Mouse (Mus musculus) gastrocnemius, postnatal 36 days (tissue): ENCODE data around the gene Rfx1. TPM values are rescaled to one million over a fixed set of nuclear protein-coding genes. Genes with fewer than 3 reads are reported as not detected.

Experiments
- DNase-seq, 2 experiments: peaks; one replicate each; pipeline ENCODE4 v3.0.0; 2022
- intact Hi-C: fragments of 180-260 bp; cut with DNase I; formaldehyde crosslinking; loops from one replicate; pipeline ENCODE4 v1.15.1; 2025
- long read RNA-seq, 2 experiments: library from polyadenylated mRNA; stranded (forward); transcript quantifications; one replicate each; pipeline ENCODE4 v2.0.0; 2021
- total RNA-seq, 2 experiments: library from RNA; stranded (reverse); gene quantifications; 2 replicates each; pipeline ENCODE4 v1.2.3; 2021

The Rfx1 gene
- 1 to 10 TPM; 4.7 TPM for total RNA-seq
- long read RNA-seq, experiment 1, full-length matches to known transcripts: 1 of 4 reads
- long read RNA-seq, experiment 1, partial matches to known transcripts: 1 of 4 reads
- long read RNA-seq, experiment 1, other reads (novel, unspliced or antisense): 2 of 4 reads
- long read RNA-seq, experiment 2, full-length matches to known transcripts: 1 of 2 reads
- long read RNA-seq, experiment 2, partial matches to known transcripts: 1 of 2 reads
- long read RNA-seq, experiment 2, other reads (novel, unspliced or antisense): 0 of 2 reads

GRCm38 (mm10) chr8:84066291-84066930, at the start of gene Rfx1:
TSS of gene Rfx1 (plus strand) at chr8:84066834.
- intact Hi-C loops: no loop called here
- peak; percentile 97 to 99 for DNase-seq

- intact Hi-C loops: no loop called here
- no peak for DNase-seq
These were observed 46.9 kb upstream of the Rfx1 start for GRCm38 (mm10) chr8:84019738-84020137.

GRCm38 (mm10) chr8:84021096-84021495, 45.5 kb upstream of the Rfx1 start, which contains the start of gene Palm3:
TSS of gene Palm3 (plus strand) at chr8:84021471.
- intact Hi-C loops: no loop called here
- no peak for DNase-seq

GRCm38 (mm10) chr8:84021569-84021968, 45.1 kb upstream of the Rfx1 start:
- intact Hi-C loops: no loop called here

GRCm38 (mm10) chr8:84023085-84023484, 43.5 kb upstream of the Rfx1 start:
- peak; percentile 51 to 59 for DNase-seq
- intact Hi-C loops: no loop called here

More at GRCm38 (mm10) chr8:84021569-84021968, 45.1 kb upstream of the Rfx1 start:
- DNase-seq: no peak

GRCm38 (mm10) chr8:84023631-84024030, 43.0 kb upstream of the Rfx1 start:
- no peak for DNase-seq
- intact Hi-C loops: no loop called here

GRCm38 (mm10) chr8:84024171-84024570, 42.5 kb upstream of the Rfx1 start:
- DNase-seq: peak in 1 of 2 experiments; percentile 54
- intact Hi-C loops: no loop called here

- DNase-seq: no peak
- intact Hi-C loops: no loop called here
These were observed 40.8 kb upstream of the Rfx1 start for GRCm38 (mm10) chr8:84025863-84026262.

- intact Hi-C loops: no loop called here
- no peak for DNase-seq
These were observed 39.2 kb upstream of the Rfx1 start for GRCm38 (mm10) chr8:84027449-84027848.

GRCm38 (mm10) chr8:84029272-84029671, 37.4 kb upstream of the Rfx1 start:
- intact Hi-C loops: loop anchor here (2.0 kb wide), 1 partner anchor 22 kb away; no protein-coding TSS in a partner anchor
- DNase-seq: no peak

- intact Hi-C loops: no loop called here
- DNase-seq: no peak
These were observed 33.9 kb upstream of the Rfx1 start for GRCm38 (mm10) chr8:84032777-84033176.

GRCm38 (mm10) chr8:84038015-84038414, 28.6 kb upstream of the Rfx1 start:
- DNase-seq: no peak
- intact Hi-C loops: loop anchor here (2.0 to 5.0 kb wide), 2 partner anchors 173 to 319 kb away; no protein-coding TSS in a partner anchor

GRCm38 (mm10) chr8:84039050-84039449, 27.6 kb upstream of the Rfx1 start:
- peak; percentile 39 to 51 for DNase-seq
- intact Hi-C loops: loop anchor here (2.0 to 5.0 kb wide), 2 partner anchors 172 to 318 kb away; no protein-coding TSS in a partner anchor

GRCm38 (mm10) chr8:84042066-84042947, 24.3 kb upstream of the Rfx1 start, which contains the start of gene Il27ra:
TSS of gene Il27ra (minus strand) at chr8:84042589.
- DNase-seq: peak; percentile 60 to 64
- intact Hi-C loops: loop anchor here (5.0 to 10.0 kb wide), 3 partner anchors 140 to 542 kb away; no protein-coding TSS in a partner anchor

GRCm38 (mm10) chr8:84042948-84043342, 23.7 kb upstream of the Rfx1 start:
- intact Hi-C loops: loop anchor here (5.0 to 10.0 kb wide), 3 partner anchors 139 to 542 kb away; no protein-coding TSS in a partner anchor

GRCm38 (mm10) chr8:84044103-84044502, 22.5 kb upstream of the Rfx1 start:
- intact Hi-C loops: loop anchor here (5.0 to 10.0 kb wide), 3 partner anchors 138 to 541 kb away; no protein-coding TSS in a partner anchor
- no peak for DNase-seq

More at GRCm38 (mm10) chr8:84042948-84043342, 23.7 kb upstream of the Rfx1 start:
- no peak for DNase-seq

GRCm38 (mm10) chr8:84044900-84045299, 21.7 kb upstream of the Rfx1 start, which contains the start of gene Rln3:
TSS of gene Rln3 (minus strand) at chr8:84045000.
- DNase-seq: no peak
- intact Hi-C loops: loop anchor here (5.0 to 10.0 kb wide), 3 partner anchors 137 to 540 kb away; no protein-coding TSS in a partner anchor

GRCm38 (mm10) chr8:84046505-84046904, 20.1 kb upstream of the Rfx1 start:
- no peak for DNase-seq

GRCm38 (mm10) chr8:84048171-84048570, 18.5 kb upstream of the Rfx1 start:
- intact Hi-C loops: loop anchor here (10.0 kb wide), 1 partner anchor 537 kb away; no protein-coding TSS in a partner anchor
- no peak for DNase-seq

More at GRCm38 (mm10) chr8:84046505-84046904, 20.1 kb upstream of the Rfx1 start:
- intact Hi-C loops: loop anchor here (10.0 kb wide), 1 partner anchor 538 kb away; no protein-coding TSS in a partner anchor

- intact Hi-C loops: no loop called here
- DNase-seq: no peak
These were observed 13.9 kb upstream of the Rfx1 start for GRCm38 (mm10) chr8:84052746-84053145.
